In genomic region chr14:21589620-21590019, GRCm38 (mm10) we compare ENCODE assay signal across 9 mouse cellular contexts.
DNase-seq lines count a peak whose midpoint lies in the region; ATAC-seq and TF ChIP-seq lines count a peak whose summit lies in the region.
"Had no signal": no experiment of that assay in that cellular context is flagged by ENCODE, and none has a peak within 500 bp of the region (broad histone marks: within the 10 kb centered on the region; RNA-seq: fewer than 3 reads in every experiment).

No protein-coding gene starts in this region.

- peak overlapping the region; percentile 22; the same call in 1 of the 2 replicates for H3K27ac ChIP-seq in neural tube, embryonic 14.5 days (ENCODE audit: low read depth, low read length)
- no peak overlapping the region for H3K27ac ChIP-seq in neural tube, embryonic 15.5 days (replicated peaks)

- H3K4me1 ChIP-seq in neural tube, embryonic 14.5 days (ENCODE audit: control insufficient read depth, insufficient read depth, low read length): peaks cover 18% of the 10 kb centered on the region; the same call in 1 of the 2 replicates
- peaks cover 38% of the 10 kb centered on the region for H3K4me1 ChIP-seq in neural tube, embryonic 15.5 days
- peaks cover 19% of the 10 kb centered on the region for H3K4me1 ChIP-seq in lung, adult 2 months (ENCODE audit: control insufficient read depth, insufficient read depth, low read length)

- H3K9ac ChIP-seq in neural tube, embryonic 14.5 days (replicated peaks; ENCODE audit: low read depth, low read length): no peak overlapping the region
- no peak overlapping the region for H3K9ac ChIP-seq in neural tube, embryonic 15.5 days (replicated peaks)
- H3K9ac ChIP-seq: lung, embryonic 14.5 days had no signal

- intact Hi-C loops in gastrocnemius, postnatal 14 days (cut with DNase I; ENCODE audit: low total_unique reads): no loop called here
- intact Hi-C loops in heart, postnatal 14 days (cut with DNase I): no loop called here

- H3K4me3 ChIP-seq in neural tube, embryonic 14.5 days (ENCODE audit: low read depth, low read length): no peak overlapping the region
- no peak overlapping the region for H3K4me3 ChIP-seq in neural tube, embryonic 15.5 days (replicated peaks)
- no peak overlapping the region for H3K4me3 ChIP-seq in lung, adult 2 months (replicated peaks; ENCODE audit: extremely low read depth, low read depth, low read length)

- no peak for ATAC-seq in neural tube, embryonic 14.5 days (ENCODE audit: low read depth)
- no peak for ATAC-seq in neural tube, embryonic 15.5 days (ENCODE audit: low FRiP score)

- no peaks in the 10 kb centered on the region for H3K9me3 ChIP-seq in neural tube, embryonic 14.5 days (ENCODE audit: control insufficient read depth, low read length)
- H3K9me3 ChIP-seq in neural tube, embryonic 15.5 days (replicated peaks): no peaks in the 10 kb centered on the region

- DNase-seq in adrenal gland, postnatal 25 days: peak; percentile 64
- DNase-seq in adrenal gland, adult (ENCODE audit: inconsistent age in 2 of 2, low spot score in 1 of 2): no peak
- peak; percentile 57 for DNase-seq in gastrocnemius, postnatal 14 days
- peak; percentile 52 to 69 for DNase-seq in heart, postnatal 14 days
- DNase-seq in yolk sac, embryonic 10.5 days (ENCODE audit: low spot score): no peak
- DNase-seq in lung, adult 2 months: no peak
- DNase-seq: lung, embryonic 14.5 days had no signal

- H3K27me3 ChIP-seq in neural tube, embryonic 14.5 days (ENCODE audit: control insufficient read depth, insufficient read depth, low read length): no peaks in the 10 kb centered on the region
- H3K27me3 ChIP-seq in neural tube, embryonic 15.5 days (replicated peaks): no peaks in the 10 kb centered on the region

- no peaks in the 10 kb centered on the region for H3K36me3 ChIP-seq in neural tube, embryonic 14.5 days (ENCODE audit: control insufficient read depth, insufficient read depth, low read length)
- H3K36me3 ChIP-seq in neural tube, embryonic 15.5 days: no peaks in the 10 kb centered on the region

- no peak for TF ChIP-seq POLR2A in lung, adult 2 months (IDR thresholded peaks at IDR 0.05; ENCODE audit: borderline replicate concordance, extremely low read depth, low read depth, low read length)

- H3K4me2 ChIP-seq in neural tube, embryonic 14.5 days (ENCODE audit: low read depth, low read length): no peak overlapping the region
- no peak overlapping the region for H3K4me2 ChIP-seq in neural tube, embryonic 15.5 days
- H3K4me2 ChIP-seq: lung, embryonic 14.5 days had no signal

- WGBS in neural tube, embryonic 14.5 days: 86% methylated on average over 7 of the region's 7 CpGs
- 86% methylated on average over 7 of the region's 7 CpGs for WGBS in neural tube, embryonic 15.5 days
- WGBS in lung, adult 2 months: 75% methylated on average over 7 of the region's 7 CpGs

- no peak for TF ChIP-seq CTCF in lung, adult 2 months (IDR thresholded peaks at IDR 0.05; ENCODE audit: insufficient read depth, low read length)

Comparison
In these comparisons a context has a peak if more than half of its experiments do, and no peak if none do; other contexts are left out.
1. DNase-seq: peak in adrenal gland, postnatal 25 days (single experiment), gastrocnemius, postnatal 14 days (single experiment) and heart, postnatal 14 days (2 of 2); none in adrenal gland, adult (0 of 2), yolk sac, embryonic 10.5 days (single experiment) and lung, adult 2 months (single experiment).